Mouse (Mus musculus) bone marrow macrophage, adult 2 months (primary cell): ENCODE data around the gene Tacc2.

ENCODE experiments used
- CTCF ChIP-seq: IDR thresholded peaks from 2 replicates; pipeline ENCODE4 v1.5.1; 2012; ENCODE audit warnings: low read depth, mild to moderate bottlenecking, low read length, moderate library complexity
- POLR2A ChIP-seq: IDR thresholded peaks from 2 replicates; pipeline ENCODE4 v1.6.1; 2012; ENCODE audit warnings: mild to moderate bottlenecking, low read depth, low read length, borderline replicate concordance

DNA sequence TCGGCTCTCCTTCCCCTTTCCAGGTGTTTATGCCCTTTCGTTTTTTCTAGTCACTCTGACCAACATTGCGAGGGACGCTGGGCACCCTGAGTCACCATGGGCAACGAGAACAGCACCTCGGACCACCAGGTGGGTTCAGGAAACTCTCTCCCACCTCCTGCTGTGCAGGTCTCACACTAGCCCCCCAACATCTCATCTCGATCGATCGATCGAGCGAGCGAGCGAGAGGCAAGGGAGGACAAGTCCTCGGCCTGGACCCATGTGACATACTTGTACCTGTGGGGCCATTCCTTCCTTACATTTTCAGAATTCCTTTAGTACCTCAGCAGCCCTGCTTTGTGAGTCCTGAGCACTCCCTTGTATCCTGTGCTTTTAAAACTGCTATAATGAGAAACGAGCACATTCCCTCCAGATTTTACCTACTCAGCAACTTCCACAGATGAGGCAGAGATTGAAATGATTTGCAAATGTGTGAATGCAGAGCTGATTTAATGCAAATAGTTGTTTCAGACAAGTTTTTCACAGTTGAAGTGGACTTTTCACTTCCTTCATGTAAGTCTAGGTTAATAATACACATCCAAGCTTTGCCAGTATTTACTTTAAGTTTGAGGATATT lies at the start of gene Tacc2:
- TF ChIP-seq CTCF (no peak), POLR2A (no peak)
